Comparison of ENCODE assay signal across 8 mouse cellular contexts in the genomic region with DNA sequence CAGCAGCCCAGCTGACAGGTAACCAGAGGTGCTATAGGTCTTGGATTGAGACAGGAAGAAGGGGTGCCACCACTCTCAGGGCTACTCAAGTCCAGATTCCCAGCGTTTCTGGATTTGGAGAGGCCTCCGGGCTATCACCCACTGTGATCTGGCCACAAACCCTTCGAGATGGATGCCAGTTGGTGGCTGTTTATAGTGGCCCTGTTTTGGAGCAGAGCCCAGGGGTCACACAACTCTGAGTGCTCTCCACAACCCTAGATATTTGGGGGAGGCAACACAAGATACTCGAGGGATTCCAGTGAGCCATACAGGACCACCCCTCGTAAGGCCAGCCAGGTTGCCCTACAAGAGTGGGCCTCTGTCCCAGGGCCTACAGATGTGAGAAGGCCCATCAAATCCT. TPM values are rescaled to one million over a fixed set of nuclear protein-coding genes. Genes with fewer than 3 reads are reported as not detected.
A peak's percentile ranks its signal among the peaks of the same experiment; 100 is the strongest.
DNase-seq lines count a peak whose midpoint lies in the region; ATAC-seq and TF ChIP-seq lines count a peak whose summit lies in the region.

No protein-coding gene starts in this region.

- 14% methylated on average over 5 of the region's 5 CpGs for WGBS in lung, postnatal 0 days
- 19% methylated on average over 5 of the region's 5 CpGs for WGBS in limb, embryonic 12.5 days
- WGBS in small intestine, adult 2 months = 27% methylated on average over 5 of the region's 5 CpGs

- no peak for TF ChIP-seq CTCF in lung, postnatal 0 days (IDR thresholded peaks at IDR 0.05)
- TF ChIP-seq CTCF in small intestine, adult 2 months (IDR thresholded peaks at IDR 0.05; ENCODE audit: extremely low read depth, insufficient read length, insufficient replicate concordance, low read depth, low read length) = no peak

- H3K4me1 ChIP-seq in lung, postnatal 0 days (ENCODE audit: insufficient read depth, low read depth, low read length) = peaks cover 23% of the 10 kb centered on the region; the same call in 1 of the 2 replicates
- peaks cover 59% of the 10 kb centered on the region for H3K4me1 ChIP-seq in limb, embryonic 12.5 days (replicated peaks)
- peaks cover 15% of the 10 kb centered on the region for H3K4me1 ChIP-seq in small intestine, adult 2 months (ENCODE audit: control insufficient read depth, insufficient read depth, insufficient read length, low read length)

- no peak for ATAC-seq in CD4-positive, CD25-positive, alpha-beta regulatory T cell, adult 4 months
- ATAC-seq in lung, postnatal 0 days = no peak
- ATAC-seq in limb, embryonic 12.5 days (ENCODE audit: insufficient number of reproducible peaks, insufficient read depth, low FRiP score, low TSS enrichment, low read depth) = no peak

- no peaks in the 10 kb centered on the region for H3K27me3 ChIP-seq in lung, postnatal 0 days (replicated peaks; ENCODE audit: insufficient read depth, low read length)
- H3K27me3 ChIP-seq in limb, embryonic 12.5 days = no peaks in the 10 kb centered on the region
- H3K27me3 ChIP-seq in small intestine, adult 2 months (ENCODE audit: control insufficient read depth, insufficient read depth, low read length) = no peaks in the 10 kb centered on the region

- peak overlapping the region; percentile 99; the same call in 1 of the 2 replicates for H3K9ac ChIP-seq in lung, postnatal 0 days (replicated peaks; ENCODE audit: low read depth)
- H3K9ac ChIP-seq in limb, embryonic 12.5 days (replicated peaks) = peak overlapping the region; percentile 99

- no peak for TF ChIP-seq POLR2A in small intestine, adult 2 months (IDR thresholded peaks at IDR 0.05; ENCODE audit: low read depth, low read length)

- H3K36me3 ChIP-seq in lung, postnatal 0 days (ENCODE audit: insufficient read depth, low read length) = no peaks in the 10 kb centered on the region
- no peaks in the 10 kb centered on the region for H3K36me3 ChIP-seq in limb, embryonic 12.5 days
- no peaks in the 10 kb centered on the region for H3K36me3 ChIP-seq in small intestine, adult 2 months (ENCODE audit: control insufficient read depth, insufficient read depth, low read length)

- peak; percentile 35 for DNase-seq in CD4-positive, CD25-positive, alpha-beta regulatory T cell, adult 2 months (ENCODE audit: low read depth, low spot score)
- DNase-seq in lung, postnatal 0 days (ENCODE audit: low spot score) = no peak
- DNase-seq in lung, postnatal 25 days (ENCODE audit: low spot score) = no peak
- no peak for DNase-seq in T-cell, adult 2 months (ENCODE audit: low spot score)
- no peak for DNase-seq in layer of hippocampus, postnatal 36 days

- no peak for TF ChIP-seq EP300 in lung, postnatal 0 days (IDR thresholded peaks at IDR 0.05)

- peak overlapping the region; percentile 88; the same call in 1 of the 2 replicates for H3K4me3 ChIP-seq in lung, postnatal 0 days (ENCODE audit: low read depth, low read length)
- H3K4me3 ChIP-seq in limb, embryonic 12.5 days (replicated peaks) = peak overlapping the region; percentile 95
- peak overlapping the region; percentile 78 for H3K4me3 ChIP-seq in small intestine, adult 2 months (ENCODE audit: low read depth, low read length)

- peak overlapping the region; percentile 97 for H3K27ac ChIP-seq in lung, postnatal 0 days (ENCODE audit: low read length)
- H3K27ac ChIP-seq in limb, embryonic 12.5 days = peak overlapping the region; percentile 95; the same call in 1 of the 2 replicates
- no peak overlapping the region for H3K27ac ChIP-seq in small intestine, adult 2 months (ENCODE audit: insufficient read depth, low read depth, low read length)

- H3K4me2 ChIP-seq in lung, postnatal 0 days (replicated peaks; ENCODE audit: low read depth, low read length) = peak overlapping the region; percentile 88
- peak overlapping the region; percentile 68 for H3K4me2 ChIP-seq in limb, embryonic 12.5 days

- no peaks in the 10 kb centered on the region for H3K9me3 ChIP-seq in lung, postnatal 0 days (ENCODE audit: low read length)
- H3K9me3 ChIP-seq in limb, embryonic 12.5 days = no peaks in the 10 kb centered on the region

RNA-seq across cellular contexts. Expression of a gene that starts 1.8 kb away (rescaled TPM):
- polyA plus RNA-seq in CD4-positive, CD25-positive, alpha-beta regulatory T cell, adult 4 months (2017; shearing (Covaris generic)) = 1 to 10 TPM; 2.5 to 2.9 TPM
- 5.5 and 5.6 TPM in 2 replicates for polyA plus RNA-seq in lung, postnatal 0 days (2015; fragmentation: Nextera tagmentation; extraction: Ambion mirVana)
- 9.9 and 10.5 TPM in 2 replicates for polyA plus RNA-seq in limb, embryonic 12.5 days (2016; fragmentation: Nextera tagmentation; extraction: Ambion mirVana)
- 6.5 and 11.0 TPM in 2 replicates for polyA plus RNA-seq in small intestine, adult 2 months (2012; rRNA removed)
- 10 to 100 TPM; 37.3 to 41.4 TPM for total RNA-seq in layer of hippocampus, postnatal 36 days (2021)
